Mouse (Mus musculus) yolk sac, embryonic 10.5 days (tissue): ENCODE results near the gene Afap1l2.

Experiments
- DNase-seq: peaks from one replicate; pipeline ENCODE4 v3.0.0-alpha.2; 2017; ENCODE audit warnings: low spot score

Afap1l2 gene

GRCm38 (mm10) chr19:56975502-56975901, 32.5 kb downstream of the Afap1l2 start:
- no peak for DNase-seq

DNA sequence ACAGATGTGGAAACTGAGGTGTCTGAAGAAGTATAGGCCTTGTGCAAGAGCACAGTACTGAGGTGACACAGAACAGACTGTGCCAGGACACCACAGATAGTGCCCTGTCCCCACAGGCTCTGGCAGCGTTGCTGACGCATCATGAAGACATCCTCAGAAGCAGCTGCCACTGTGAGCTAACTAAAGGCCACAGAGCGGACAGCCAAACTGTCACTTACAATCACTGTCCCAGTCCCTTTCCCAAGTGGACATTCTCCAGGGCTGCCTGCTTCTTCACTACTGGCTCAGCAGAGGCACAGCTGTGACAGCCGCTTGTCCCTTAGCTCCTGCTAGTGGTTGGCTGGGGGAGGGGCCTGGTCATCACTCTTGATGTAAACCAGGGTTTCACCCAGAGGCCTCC, 33.9 kb downstream of the Afap1l2 start:
- DNase-seq, result no peak

- no peak for DNase-seq
Observed at GRCm38 (mm10) chr19:56972768-56973167, 35.3 kb downstream of the Afap1l2 start.

GRCm38 (mm10) chr19:56971347-56971746, 36.7 kb downstream of the Afap1l2 start:
- no peak for DNase-seq

DNA sequence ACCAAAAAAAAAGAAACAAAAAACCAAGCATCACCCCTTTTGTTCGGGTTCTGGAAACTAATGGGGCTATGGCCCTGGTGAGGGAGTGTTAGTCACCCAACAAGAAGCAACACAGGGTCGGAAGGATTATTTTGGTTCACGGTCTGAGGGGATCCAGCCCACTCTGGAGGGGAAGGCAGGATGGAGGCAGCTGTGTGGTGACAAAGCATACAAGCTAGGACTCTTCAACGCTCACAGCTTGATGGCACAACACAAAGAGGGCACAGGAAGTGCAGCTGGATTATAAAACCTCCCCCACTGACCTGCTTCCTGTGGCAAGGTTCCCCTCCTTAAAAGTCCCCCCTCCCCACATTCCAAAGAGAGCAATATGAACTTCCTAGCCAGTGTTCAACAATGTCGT, 44.2 kb downstream of the Afap1l2 start:
- DNase-seq, result no peak

DNA sequence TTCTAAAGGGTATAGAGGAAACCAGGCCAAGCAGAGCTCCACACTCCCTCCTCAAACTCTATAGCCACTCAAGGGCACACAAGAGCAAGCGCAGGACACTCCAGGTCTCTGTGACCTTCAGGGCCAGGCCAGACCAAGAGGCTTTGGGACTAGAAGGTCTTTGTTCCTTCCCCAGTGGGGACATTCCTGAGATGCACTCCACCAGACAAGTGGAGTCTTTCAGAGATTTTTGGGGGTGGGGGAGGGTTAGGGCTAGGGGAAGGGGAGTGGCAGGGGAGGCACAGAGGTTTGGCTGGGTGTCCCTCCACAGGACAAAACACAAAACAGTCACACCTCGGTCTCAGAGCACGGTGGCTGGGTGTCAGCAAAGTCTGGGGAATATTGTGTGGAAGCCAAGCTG, 48.4 kb downstream of the Afap1l2 start:
- DNase-seq, result no peak

- no peak for DNase-seq
Observed at GRCm38 (mm10) chr19:56959057-56959456, 49.0 kb downstream of the Afap1l2 start.

- DNase-seq, result peak; percentile 81
Observed at GRCm38 (mm10) chr19:56958582-56959021, 49.4 kb downstream of the Afap1l2 start.

DNA sequence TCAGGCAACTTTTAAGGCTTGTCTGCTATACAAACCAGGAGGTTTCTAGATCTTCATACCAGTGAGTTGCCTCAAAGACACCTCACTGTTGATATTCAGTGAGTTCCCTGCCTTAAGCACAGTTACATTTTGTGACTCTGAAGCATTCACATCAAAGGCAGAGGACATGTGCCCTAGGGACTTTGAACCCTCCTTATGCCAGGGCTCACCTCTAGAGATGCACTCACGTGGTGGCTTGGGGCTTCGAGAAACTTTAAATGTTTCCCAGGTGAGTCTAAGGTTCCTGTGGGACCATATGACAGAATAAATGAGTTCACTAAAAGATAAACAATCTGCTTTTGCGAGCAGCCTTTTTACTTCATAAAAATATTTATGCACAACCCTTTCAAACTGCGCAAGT, 50.0 kb downstream of the Afap1l2 start:
- no peak for DNase-seq

DNA sequence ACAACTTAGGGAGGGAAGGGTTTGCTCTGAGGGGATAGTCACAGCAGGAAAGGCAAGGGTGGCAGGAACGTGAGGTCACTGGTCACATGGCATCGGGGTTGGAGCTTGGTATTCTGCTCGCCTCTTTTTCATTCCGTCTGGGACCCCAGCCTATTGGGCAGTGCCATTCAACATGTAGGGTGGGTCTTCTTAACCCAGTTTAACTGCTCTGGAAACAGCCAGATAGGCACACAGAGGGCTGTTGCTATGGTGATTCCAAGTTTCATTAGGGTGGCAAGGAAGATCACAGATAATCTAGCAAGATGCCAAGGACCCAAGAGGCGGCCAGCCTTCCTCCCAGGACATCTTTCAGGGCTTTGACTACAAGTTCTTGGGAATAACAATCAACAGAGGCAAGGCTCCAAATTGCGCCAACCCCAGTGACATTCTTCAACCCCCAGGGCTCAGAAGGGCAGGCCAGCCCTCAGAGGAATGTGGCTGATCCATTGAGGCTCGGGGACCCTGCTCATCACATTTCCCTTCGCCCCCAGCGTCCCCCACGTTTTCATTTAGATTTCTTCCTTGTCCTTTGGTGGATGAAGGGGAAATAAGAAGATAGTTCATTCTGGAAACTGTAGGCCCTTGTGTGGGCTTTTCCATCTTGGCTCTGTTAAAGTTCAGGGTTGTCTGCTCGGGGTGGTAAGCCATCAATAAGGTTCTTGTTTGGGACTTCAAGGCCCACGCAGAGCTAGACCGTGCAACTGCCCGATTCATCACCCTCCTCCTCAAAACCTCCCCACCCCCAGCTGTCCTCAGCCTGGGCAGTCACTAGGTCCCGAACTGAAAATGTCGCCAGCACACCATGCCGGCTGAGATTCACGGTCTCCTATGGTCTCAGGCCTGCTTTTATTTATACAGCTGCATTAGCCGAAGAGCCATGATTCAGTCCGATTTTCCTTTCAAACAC, 52.2 kb downstream of the Afap1l2 start:
- DNase-seq, result no peak

GRCm38 (mm10) chr19:56954857-56955256, 53.2 kb downstream of the Afap1l2 start:
- DNase-seq, result no peak

DNA sequence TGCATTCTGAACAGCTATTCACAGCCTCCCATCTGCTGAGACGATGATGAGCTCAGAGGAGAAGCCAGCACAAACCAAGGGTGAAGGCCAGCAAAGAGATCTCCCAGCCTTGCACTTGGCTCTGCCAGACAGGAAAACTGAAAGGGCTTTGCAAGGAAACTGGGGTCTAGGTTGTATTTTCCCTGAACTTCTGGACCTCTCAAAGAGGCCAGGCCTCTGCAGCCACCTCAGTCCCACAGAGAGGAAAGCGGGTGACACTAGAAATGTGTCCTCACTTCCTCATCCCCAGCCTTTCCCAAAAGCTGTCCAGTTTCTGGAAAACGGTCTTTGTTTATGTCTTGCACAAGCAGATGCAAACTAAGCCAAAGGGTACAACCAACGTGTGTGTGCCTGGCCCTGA, 54.2 kb downstream of the Afap1l2 start:
- DNase-seq, result no peak

GRCm38 (mm10) chr19:56950818-56951217, 57.2 kb downstream of the Afap1l2 start:
- no peak for DNase-seq

- no peak for DNase-seq
Observed at GRCm38 (mm10) chr19:56949868-56950267, 58.2 kb downstream of the Afap1l2 start.

DNA sequence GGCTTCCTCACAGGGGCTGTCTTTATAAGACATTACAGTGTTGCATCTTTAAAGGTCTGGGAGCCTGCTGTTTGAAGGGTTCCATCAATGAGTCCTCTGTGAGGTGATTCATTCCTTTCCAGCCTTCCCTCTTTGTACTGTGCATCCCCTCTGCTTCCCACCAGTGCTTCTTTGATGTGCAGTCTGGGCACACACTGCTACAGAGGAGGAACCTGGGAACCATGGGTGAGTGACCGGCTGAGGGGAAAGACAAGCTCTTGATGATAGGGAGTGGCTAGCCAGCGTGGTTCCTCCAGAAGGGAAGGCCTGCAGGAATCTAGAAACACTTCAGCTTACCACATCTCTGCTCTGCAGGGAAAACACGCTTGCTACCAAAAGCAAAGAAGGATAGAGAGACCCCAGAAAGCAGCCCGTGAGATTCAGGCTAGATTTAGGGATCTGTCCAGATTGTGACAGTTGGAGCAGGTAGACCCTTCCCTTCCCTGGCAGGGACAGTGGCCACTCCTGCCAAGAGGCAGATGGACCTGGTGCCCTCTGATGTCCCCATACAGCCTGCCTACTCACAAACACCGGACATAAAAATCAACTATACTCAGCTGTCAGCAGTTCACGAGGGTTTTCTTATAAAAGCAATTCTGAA, 59.9 kb downstream of the Afap1l2 start:
- DNase-seq, result no peak

GRCm38 (mm10) chr19:56946727-56947126, 61.3 kb downstream of the Afap1l2 start:
- DNase-seq, result no peak

DNA sequence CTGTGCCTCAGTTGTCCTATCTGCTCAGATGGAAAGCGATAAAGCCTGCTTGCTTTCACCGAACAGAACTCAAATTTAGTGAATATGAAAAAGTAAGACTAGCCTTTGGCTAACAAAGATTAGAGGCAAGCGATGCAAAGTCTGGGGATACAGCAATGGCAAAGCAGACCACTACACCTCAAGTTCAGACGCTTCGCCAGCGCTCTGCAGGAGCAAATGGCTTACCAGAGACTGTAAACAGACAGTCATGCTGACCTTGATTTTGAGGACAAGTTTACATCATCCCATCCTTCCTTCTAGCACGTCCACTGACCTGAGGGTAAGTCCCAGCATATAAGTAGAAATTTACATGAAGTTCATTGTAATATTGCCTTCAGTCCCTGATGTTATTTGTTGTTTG, 61.8 kb downstream of the Afap1l2 start:
- no peak for DNase-seq

DNA sequence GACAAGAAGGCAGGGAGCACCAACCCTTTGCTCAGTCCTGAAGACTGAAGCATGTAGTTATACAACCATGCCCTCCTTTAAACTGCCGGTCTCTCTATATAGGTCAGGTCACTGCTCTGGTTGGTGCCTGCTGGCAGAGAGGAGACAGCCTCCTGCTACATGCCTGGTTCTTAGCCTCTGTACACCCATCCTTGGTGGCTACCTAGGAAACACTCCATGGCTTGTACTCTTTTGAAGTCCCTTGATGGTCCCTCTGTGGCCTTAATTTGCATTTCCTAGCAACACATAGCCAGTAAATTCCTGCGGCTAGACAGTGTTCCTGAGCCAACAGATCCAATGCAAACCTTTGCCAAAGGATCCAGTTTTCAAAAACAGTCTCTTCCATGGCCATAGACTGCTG, 62.4 kb downstream of the Afap1l2 start:
- DNase-seq, result no peak

GRCm38 (mm10) chr19:56944826-56945225, 63.2 kb downstream of the Afap1l2 start:
- DNase-seq, result no peak

DNA sequence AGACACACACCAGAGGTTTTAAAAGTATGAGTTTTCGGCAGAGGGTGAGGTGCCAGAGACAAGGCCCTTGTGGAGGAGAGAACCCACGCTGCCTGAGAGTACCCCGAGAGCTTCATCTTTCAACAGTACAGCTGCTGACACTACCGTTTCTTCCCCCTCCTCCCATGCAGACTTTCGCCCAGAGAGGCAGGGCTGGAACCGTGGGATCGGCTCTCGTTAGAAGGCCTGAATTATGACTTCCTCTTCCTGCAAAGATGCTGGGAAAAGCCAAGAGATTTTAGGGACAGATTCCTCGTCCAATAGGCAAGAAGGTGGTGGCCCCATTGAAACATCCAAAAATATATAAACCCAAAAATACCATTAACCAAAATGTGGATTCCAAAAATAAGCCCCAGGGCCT, 63.8 kb downstream of the Afap1l2 start:
- no peak for DNase-seq

DNA sequence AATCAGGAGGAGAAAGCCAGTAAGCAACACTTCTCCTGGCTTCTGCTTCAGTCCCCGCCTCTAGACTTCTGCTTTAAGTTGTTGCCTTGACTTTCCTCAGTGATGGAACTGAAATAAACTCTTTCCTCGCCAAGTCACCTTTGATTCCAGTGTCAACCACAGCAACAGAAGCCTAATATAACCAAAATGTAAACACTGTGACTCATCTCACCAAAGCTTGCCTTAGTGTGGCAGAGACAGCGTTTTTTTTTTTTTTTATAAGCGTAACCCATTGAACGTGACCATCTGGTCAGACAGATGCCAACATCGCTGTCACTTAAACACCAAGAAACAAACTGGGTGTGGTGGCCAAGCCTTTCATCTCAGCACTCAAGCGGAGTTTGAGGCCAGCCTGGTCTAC, 65.8 kb downstream of the Afap1l2 start:
- DNase-seq, result no peak

- DNase-seq, result no peak
Observed at GRCm38 (mm10) chr19:56940507-56940906, 67.5 kb downstream of the Afap1l2 start.

DNA sequence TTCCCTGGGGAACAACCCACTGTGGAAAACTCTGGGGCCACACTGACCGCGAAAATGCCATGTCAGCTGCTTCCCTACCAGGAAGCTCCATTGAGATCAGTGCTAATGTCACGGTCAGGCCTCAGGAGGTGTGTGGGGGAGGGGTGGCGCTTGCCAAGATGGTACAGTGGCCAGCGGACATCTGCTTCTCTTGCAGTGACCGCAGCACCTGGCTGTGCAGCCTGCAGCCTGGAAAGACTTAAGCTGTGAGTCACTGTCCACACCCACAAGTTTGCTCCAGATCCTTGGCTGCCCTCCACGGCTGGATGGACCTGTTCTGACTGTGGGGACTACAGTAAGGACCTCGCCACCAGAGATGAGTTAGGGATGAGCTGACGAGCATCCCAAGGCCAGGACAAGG, 68.2 kb downstream of the Afap1l2 start:
- DNase-seq, result no peak
